Mouse (Mus musculus) T-helper 1 cell (primary cell): ENCODE measurements around the gene Nck2.

Experiments
- in situ Hi-C: fragments of 300-600 bp; cut with MboI, MseI; formaldehyde crosslinking; loops from one replicate; pipeline ENCODE4 v1.15.1; 2025; ENCODE audit warnings: high pct_unique_total_duplicates

Nck2 gene

GRCm38 (mm10) chr1:43501143-43501919, 57.0 kb downstream of the Nck2 start:
- in situ Hi-C loops, result no loop called here

GRCm38 (mm10) chr1:43501920-43502791, 57.8 kb downstream of the Nck2 start:
- in situ Hi-C loops, result no loop called here

GRCm38 (mm10) chr1:43502792-43503146, 58.4 kb downstream of the Nck2 start:
- in situ Hi-C loops, result no loop called here

DNA sequence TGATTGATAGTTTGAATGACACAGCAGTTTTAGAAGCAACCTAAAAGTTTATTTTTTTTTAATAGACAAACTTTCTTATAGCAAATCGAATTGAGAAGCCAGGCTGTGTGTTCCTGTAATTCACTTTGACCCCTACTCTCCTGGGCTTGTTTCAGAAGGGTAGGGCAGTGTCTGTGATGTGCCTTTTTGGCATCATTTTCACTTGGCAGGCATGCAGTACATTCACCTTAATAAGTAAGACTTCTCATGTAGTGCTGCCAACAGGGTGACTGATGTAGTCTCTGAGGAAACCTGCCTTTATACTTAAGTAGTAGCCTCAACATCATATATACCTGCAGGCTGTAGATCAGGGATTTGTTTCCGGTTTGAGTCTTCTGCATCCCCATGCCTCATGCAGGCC, 58.9 kb downstream of the Nck2 start:
- in situ Hi-C loops, result no loop called here

- in situ Hi-C loops, result no loop called here
These were observed 59.3 kb downstream of the Nck2 start for GRCm38 (mm10) chr1:43503676-43504075.

- in situ Hi-C loops, result no loop called here
These were observed 59.9 kb downstream of the Nck2 start for GRCm38 (mm10) chr1:43504235-43504634.

- in situ Hi-C loops, result no loop called here
These were observed 62.3 kb downstream of the Nck2 start for GRCm38 (mm10) chr1:43506638-43507037.

DNA sequence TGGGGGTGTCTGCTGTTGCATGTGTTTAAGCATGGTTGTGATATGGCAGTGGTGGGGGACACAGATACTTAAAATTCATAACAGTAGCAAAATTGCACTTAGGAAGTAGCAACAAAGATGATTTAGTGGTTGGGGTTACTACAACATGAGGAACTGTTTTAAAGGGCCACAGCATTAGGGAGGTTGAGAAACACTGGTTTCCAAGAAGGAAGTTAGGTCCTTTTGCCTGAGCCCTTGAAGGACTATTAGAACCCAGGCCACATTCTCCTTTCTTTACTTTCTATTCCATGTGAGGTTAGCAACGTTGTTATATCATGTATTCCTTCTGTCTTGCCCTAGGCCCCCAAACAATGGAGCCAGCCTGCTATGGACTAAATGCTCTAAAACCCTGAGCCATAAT, 63.4 kb downstream of the Nck2 start:
- in situ Hi-C loops, result no loop called here

DNA sequence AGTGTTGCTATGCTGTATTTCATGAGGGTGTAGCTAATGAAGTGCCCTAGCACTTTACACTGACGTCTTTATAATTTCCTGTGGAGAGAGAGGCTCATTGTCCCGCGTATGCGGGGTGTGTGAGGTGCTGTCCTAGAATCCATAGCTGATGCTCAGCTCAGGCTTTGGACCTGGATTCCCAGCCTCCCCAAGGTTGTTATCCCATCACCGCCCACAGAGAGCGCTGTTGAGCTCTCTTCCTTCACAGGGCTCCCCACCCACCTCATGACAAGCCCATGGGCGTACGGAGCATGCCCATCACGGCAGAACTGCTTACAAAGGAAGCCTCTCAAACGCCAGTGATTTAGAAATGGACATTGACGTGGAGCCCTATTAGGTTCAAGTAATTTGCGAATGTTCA, 66.9 kb downstream of the Nck2 start:
- in situ Hi-C loops, result no loop called here

- in situ Hi-C loops, result no loop called here
These were observed 67.3 kb downstream of the Nck2 start for GRCm38 (mm10) chr1:43511667-43512066.

- in situ Hi-C loops, result no loop called here
These were observed 73.0 kb downstream of the Nck2 start for GRCm38 (mm10) chr1:43517405-43517804.

GRCm38 (mm10) chr1:43520216-43520988, 76.0 kb downstream of the Nck2 start:
- in situ Hi-C loops, result no loop called here

- in situ Hi-C loops, result no loop called here
These were observed 76.6 kb downstream of the Nck2 start for GRCm38 (mm10) chr1:43520989-43521371.

DNA sequence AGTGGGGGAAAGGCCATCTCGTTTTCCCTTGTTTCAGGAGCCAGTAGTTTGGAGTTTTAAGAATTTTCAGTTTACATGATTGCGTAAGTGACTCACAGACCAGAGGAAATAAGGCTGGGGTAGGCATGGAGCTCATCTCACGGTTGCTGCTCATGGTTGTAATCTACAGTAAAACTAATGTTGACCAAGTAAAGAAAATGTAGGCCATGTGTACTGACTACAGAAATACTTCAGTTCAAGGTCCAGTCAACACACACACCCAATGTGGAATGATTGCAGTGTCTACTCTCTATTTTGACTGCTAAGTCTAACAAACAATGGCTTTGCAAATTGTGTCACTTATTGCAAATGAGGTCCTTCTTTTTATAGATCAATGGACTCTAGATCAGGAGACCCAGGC, 77.1 kb downstream of the Nck2 start:
- in situ Hi-C loops, result no loop called here

GRCm38 (mm10) chr1:43521950-43522349, 77.6 kb downstream of the Nck2 start:
- in situ Hi-C loops, result no loop called here

DNA sequence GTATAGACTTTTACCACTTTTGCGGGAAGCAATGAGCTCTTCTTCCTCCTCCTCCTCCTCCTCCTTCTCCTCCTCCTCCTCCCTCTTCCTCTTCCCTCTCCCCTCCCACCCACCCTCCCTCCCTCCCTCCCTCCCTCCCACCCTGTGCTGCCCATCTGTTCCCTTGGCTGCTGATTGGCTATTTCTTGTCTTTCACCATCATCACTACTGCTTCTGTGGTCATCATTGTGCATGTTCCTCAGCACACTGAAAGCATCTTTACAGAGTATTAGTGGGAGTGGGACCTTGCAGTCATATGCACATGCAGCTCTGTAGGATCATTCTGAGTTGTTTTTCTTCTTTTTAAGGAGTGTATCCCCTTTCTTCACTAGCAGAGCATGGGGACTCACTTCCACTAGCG, 78.6 kb downstream of the Nck2 start:
- in situ Hi-C loops, result no loop called here

DNA sequence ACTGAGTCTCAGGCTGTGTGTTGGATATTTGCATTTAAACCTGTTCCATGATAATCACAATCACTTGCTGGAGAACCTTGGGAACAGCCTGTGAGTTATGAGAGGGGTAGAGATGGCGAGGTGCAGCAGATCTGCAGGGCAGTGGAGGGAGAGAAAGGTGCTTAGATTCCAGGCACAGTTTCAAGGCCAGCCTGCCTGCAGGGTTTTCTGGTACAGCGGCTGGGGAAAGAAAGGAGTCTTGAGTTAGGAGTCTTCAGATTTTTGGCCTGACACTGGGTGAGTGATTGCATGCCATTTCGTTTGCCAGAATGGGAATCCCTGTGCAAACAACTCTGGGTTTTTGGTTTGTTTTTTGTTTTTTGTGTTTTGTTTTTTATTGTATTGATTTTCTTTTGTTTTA, 80.0 kb downstream of the Nck2 start:
- in situ Hi-C loops, result no loop called here

DNA sequence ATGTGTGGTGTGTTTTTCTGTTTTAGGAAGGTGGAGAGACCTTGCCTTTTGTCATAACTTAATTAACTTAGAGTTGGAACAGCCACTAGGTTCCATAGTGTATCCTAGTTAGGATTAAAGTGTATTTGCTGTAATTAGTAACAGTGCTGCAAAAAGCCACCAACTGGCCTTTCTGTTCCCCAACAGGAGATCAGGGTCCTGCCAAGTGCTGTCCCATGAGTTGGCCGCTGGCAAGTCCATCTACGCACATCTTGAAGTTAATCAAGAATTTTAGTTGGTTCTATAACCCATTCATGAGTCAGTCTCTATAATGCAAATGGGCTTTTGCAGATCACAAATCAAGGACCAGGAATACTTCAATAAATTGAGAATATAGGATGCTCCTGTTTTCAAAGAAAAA, 83.9 kb downstream of the Nck2 start:
- in situ Hi-C loops, result no loop called here

DNA sequence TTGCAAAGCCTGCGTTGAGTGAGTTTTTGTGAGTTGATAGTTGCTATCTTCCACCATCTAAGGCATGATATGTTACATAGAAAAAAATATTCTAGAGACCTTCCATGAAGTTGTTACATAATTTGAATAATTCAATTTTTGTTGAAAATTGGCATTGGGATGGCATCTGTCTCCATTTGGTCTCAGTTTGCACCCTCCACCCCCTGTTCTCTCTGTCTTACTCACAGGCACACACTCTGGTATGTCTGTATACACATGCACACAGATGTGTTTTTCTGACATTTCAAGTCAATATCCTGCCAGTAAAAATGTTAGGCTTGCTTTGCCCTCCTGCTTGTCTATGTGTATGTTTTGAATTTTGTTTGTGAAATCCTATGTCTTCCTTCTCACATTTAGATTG, 84.7 kb downstream of the Nck2 start:
- in situ Hi-C loops, result no loop called here

DNA sequence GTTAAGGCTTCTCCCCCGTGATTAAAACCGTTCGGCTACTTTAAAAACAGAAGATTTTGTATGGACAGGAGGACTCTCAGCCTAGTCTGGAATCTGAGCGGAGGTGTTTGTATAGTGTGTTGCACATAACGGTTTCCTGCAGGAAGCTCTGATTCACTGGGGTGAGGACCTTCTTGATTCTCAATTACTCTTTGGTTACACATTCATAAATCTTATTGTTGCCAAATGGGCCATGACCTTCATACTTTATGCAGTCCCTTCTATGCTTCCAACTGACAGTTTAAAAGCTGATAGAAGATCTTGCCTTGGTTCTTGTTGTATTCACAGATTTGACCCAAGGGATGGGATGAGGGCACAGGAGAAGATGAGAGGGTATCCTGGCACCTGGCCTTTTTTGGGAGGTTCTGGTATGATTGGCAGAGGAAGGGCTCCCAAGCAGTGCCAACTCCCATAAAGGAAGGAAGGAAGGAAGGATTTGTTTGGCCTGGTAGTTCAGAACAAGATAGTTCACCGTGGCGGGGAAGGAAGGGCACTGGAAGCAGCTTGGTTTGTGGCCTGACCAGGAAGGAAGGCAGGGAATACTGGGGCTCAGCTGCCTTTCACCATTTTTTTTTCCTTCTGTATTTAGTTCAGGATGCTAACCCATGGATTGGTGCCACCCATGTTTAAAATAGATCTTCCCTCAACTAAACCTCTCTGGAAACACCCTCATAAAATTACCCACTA, 86.1 kb downstream of the Nck2 start:
- in situ Hi-C loops, result loop anchor here (5.0 kb wide), 1 partner anchor 83 kb away; no protein-coding TSS in a partner anchor

DNA sequence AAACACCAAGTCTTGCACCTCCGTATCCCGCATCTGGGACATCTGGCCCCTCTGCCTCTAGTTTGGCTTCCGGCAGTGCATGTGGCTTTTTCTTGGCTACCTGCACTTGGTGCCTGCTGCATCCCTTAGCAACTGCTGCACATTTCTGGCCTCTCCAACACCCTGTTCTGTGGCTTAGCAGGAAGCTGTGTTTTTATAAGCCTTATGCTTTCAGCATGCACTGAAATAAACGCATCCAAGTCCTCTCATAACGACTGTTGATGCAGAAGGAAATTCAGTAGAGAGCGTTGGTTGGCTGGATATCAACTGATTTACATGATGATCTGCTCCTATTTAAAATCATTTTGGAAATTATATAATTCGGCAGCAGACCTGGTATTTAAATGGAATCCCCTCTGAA, 86.9 kb downstream of the Nck2 start:
- in situ Hi-C loops, result loop anchor here (5.0 kb wide), 1 partner anchor 84 kb away; no protein-coding TSS in a partner anchor
